Mouse (Mus musculus): ENCODE measurements around the gene Fkbp14. TPM values are rescaled to one million over a fixed set of nuclear protein-coding genes. Genes with fewer than 3 reads are reported as not detected.

The Fkbp14 gene
- total RNA-seq, 1 experiment from 2014 or later = not detected

DNA sequence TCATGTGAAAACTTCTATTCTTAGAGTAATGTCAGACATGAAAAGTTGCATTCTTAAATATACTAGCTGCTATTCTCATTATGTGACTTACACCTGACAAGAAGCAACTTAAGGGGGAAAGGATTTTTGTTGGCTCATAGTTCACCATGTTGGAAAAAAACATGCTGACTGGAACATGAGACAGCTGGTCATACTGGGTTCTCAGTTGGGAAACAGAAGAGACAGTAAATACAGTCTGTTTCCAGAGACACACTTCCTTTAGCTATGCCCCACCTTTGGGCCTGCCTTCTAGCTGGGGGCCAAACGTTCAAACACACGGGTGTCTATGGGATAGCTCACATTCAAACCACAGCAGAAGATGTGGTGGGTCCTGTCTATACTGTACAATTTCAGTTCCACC is 43.5 kb downstream of the Fkbp14 start:
- ATAC-seq (ENCODE audit: extremely low read depth, insufficient number of reproducible peaks, low FRiP score, poor library complexity, severe bottlenecking) = no peak

DNA sequence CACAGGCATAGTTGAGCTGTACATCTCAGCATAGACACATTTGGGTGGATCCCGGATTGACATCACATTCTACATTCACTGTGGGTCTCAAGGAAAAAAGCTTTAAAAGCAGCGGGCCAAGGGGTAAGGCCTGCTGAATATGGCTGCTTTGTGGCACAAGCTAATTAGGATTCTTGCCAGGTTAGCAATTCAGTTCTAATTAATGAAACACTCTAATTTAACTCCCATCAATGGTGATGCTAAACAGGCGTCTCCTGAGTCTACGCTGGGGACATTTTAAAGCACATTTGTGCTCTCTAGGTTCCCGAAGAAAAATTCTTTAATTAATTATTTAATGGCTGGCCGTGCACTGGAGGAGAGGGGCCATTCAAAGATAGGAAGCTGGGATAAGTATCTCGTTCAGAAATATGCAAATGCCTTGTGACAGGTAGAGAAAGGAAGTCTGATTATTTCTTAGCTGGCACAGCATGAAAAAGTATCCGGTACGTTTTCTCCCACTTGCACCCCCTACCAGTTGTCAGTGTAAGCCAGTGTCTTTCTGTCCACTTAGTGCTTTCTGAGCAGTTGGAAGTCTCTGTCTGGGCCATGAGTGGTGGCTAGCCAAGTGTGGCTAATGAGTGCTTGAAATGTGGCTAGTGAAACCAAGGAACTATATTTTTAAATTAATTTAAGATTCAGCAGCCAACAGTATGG is 44.2 kb downstream of the Fkbp14 start:
- no peak for ATAC-seq (ENCODE audit: extremely low read depth, insufficient number of reproducible peaks, low FRiP score, poor library complexity, severe bottlenecking)

DNA sequence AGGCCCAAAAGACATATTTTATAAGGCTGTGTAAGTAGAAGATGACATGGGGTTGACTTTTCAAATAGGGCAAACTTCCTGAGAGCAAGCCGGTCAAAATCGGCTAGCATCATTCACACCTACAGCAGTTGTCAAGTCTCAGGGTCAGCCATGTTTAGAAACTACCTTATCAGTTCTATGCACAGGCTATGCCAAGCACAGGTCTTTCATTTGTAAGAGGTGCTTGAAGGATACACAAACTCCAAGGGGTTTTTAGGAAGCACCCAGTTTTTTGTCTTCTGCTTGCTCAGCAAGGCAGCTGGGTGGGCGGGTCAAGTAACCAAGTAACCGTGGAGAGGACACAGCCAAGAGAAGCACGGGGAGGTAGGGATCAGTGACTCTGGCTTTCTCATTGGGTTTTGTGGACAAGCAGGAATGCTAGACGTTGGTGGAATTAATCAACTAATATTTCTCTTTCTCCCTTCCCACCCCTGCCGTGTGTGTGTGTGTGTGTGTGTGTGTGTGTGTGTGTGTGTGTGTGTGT is 46.2 kb downstream of the Fkbp14 start:
- ATAC-seq (ENCODE audit: extremely low read depth, insufficient number of reproducible peaks, low FRiP score, poor library complexity, severe bottlenecking) = no peak

DNA sequence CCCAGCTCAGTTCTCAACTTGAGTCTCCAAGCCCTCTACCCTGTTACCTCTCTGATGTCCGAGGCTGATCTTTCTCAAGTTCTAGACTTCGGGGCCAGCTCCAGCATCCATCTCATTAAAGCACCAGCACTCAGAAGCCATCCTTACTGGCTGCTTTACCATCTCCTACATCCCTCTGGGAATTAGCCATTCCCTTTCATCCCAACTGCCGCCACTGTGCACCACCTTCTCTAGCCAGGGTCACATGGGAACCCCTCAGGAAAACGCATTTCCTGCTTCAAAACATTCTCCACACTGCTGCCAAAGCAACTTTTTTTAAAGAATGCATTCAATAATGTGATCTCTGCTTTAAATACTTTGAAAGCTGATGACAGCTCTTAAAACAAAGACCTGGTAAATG is 47.8 kb downstream of the Fkbp14 start:
- ATAC-seq (ENCODE audit: extremely low read depth, insufficient number of reproducible peaks, low FRiP score, poor library complexity, severe bottlenecking) = no peak

DNA sequence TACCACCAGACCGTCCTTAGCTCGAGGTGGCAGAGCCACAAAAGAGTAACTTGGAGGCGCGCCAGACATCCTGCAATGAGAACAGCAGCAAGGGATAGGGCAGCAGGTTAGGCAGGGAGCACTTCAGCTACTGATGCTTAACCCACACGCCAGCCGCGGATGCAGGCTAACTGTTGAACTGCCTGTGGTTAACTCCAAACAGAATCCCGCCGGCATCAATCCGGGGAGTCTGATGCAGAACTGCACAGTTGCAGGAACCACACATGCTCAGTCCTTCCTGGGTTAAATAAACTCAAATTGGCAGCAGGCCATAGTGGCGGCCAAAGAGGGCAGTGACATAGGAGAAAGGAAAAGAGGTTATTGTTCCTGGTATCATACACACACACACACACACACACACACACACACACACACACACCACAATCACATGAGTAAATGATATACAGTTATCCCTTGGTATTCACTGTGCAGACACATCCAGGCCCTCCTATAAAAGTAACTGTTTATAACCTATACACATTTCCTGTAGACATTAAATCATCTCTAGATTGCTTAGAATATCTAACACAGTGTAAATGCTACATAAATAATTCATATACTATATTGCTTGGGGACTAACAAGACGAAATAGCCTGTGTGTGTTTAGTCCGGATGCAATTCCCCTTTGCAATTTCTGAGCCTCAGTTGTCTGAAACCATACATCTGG is 48.6 kb downstream of the Fkbp14 start:
- ATAC-seq (ENCODE audit: extremely low read depth, insufficient number of reproducible peaks, low FRiP score, poor library complexity, severe bottlenecking) = no peak

DNA sequence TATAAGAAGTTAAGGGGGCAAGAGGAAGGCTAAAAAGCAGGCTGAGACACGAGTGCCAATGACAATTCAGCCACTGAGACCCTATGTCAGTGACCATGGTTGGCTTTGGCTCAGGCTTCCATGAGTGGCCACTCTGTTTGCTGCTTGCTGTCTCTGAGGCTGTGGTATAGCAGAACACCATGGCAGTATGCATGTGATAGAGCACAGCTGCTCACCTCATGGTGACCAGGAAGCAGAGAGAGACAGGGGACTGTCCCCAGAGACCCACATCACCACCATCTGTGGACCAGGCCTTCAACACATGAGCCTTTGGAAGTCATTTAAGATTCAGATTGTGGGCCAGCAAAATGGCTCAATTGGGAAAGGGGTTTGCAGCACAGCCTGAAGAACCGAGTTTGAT is 53.5 kb downstream of the Fkbp14 start:
- no peak for ATAC-seq (ENCODE audit: extremely low read depth, insufficient number of reproducible peaks, low FRiP score, poor library complexity, severe bottlenecking)

DNA sequence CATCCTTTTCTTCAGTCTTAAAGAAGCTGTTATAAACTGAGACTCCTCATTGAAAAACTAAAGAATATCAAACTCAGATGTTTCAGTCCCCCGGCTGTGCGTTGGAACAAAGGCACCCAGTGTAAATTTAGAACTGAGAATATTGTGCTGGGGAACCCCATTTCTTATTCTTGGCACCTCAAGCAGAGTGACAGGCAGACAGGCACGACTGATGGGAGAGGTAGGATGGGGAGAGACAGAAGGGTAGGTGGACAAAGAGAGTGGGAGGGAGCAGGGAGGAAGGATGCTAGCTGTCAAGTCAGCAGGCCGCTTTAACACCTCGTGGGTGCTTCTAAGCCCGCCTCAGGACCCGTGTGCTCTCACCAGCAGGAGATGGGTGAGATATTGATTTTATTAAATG is 54.3 kb downstream of the Fkbp14 start:
- ATAC-seq (ENCODE audit: extremely low read depth, insufficient number of reproducible peaks, low FRiP score, poor library complexity, severe bottlenecking) = no peak

DNA sequence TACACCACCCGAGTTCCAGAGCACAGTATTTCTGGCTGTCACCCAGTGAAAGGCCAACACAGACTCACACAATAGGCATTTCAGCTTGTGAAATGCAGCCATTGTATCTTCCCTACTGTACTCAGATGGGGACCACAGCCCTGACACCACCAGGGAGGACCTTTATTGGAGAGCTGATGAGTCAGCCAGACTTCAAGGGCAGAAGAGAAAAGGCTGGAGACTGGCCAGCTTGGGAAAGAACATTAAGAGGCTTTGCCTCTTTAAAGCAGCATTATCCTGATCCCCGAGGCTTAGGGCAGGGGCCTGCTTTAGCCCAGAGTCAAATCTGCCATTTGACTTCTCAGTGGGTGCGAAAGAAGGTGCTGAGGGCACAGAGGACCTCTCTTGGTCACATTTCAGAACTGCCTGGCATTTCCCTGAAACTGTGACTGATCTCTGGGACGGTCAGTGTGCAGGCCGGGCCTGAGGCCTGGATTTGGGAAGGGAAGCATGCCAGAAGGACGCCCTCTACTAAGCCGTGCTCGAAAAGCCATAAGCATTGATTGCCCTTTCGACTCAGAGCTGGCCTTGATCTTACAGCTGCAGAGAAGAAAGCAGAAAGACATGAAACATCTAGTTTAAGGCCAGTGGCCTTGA is 56.7 kb downstream of the Fkbp14 start:
- no peak for ATAC-seq (ENCODE audit: extremely low read depth, insufficient number of reproducible peaks, low FRiP score, poor library complexity, severe bottlenecking)

DNA sequence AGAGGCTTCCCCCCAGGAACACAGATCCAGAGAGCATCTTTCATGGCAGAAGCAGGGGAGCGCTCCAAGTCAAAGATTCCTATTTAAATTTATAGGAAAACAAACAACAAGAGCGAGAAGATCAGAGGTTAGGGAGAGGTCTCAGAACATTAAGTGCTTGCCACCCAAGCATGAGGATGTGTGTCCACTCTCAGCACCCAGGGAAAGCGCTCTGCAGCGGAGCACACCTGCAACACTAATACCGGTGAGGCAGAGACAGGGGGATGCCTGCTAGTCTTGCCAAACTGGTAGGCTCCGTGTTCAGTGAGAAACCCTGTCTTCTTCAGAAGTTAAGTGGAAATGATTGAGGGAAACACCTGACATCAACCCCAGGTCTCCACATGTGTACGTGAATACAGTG is 57.7 kb downstream of the Fkbp14 start:
- no peak for ATAC-seq (ENCODE audit: extremely low read depth, insufficient number of reproducible peaks, low FRiP score, poor library complexity, severe bottlenecking)

DNA sequence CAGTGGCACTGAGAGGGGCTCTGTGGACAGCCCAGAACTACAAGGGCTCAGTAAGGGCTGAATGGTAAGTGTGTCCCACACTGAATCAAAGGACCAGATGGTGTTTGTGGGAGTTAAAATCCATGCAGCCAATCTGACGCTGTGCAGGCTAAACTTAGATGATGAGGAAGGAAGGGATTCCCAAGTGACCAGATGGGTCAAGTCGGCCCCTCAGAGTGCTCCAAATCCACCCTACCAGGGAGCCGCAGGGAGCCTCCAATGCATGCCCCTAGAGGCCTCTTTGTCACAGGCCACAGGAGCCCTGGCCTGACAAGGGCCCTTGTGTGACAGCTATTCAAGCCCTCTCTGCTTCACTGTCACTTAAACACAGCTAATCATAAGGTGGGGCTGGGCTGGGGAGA is 58.3 kb downstream of the Fkbp14 start:
- no peak for ATAC-seq (ENCODE audit: extremely low read depth, insufficient number of reproducible peaks, low FRiP score, poor library complexity, severe bottlenecking)

DNA sequence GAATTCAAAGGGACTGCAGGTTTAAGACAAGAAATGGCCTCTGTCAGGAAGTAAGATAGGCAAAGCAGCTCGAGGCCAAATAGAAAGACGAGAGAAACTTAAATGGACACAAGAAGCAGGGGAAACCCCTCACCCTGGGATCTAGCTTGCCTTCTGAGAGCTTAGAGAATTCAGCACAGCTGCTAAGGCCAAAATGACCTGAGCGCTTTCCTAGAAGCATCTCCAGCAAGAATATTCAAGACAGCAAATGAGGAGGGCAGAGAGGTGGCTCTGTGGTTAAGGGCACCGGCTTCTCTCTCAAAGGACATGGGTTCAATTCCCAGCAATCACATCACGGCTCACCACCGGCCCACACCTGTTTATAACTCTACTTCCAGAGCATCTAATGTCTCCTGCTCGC is 60.1 kb downstream of the Fkbp14 start:
- no peak for ATAC-seq (ENCODE audit: extremely low read depth, insufficient number of reproducible peaks, low FRiP score, poor library complexity, severe bottlenecking)

DNA sequence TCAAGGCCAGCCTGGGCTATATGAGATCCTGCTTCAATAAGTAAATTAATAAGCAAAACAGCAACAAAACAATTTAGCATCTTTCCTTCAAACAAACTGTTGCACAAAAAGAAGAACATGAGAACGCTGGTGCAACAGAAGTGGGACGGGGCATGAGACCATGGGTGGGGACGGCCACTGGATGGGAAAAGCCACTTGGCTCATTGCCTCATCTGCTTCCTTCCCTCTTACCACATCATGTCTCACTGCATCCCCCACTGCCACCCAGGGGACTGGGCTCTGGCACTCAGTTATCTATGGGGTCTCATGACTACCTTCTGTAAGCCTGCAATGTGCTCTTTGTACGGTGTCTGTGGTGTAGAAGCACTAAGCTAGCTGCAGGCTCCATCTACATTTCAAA is 61.6 kb downstream of the Fkbp14 start:
- ATAC-seq (ENCODE audit: extremely low read depth, insufficient number of reproducible peaks, low FRiP score, poor library complexity, severe bottlenecking) = no peak

DNA sequence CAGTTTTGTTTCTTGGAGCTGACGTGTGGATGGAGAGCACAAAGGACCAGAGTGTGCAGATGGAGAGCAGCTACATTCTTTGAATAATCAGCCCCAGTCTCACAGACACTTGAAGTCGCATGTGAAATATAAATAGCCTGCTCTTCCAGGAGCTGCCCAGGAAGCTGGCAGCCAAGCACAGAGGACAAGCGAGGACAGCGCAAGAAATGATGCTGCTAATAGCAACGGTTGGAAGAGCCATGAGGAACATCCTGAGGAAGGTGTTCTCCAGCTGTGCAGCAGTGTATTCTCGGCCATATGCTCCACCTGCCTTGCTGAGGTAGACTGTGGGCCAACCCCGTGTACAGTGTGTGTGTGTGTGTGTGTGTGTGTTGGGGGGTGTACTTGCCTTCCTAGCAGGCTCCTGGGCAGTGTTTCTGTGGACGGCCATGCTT is 66.0 kb downstream of the Fkbp14 start:
- no peak for ATAC-seq (ENCODE audit: extremely low read depth, insufficient number of reproducible peaks, low FRiP score, poor library complexity, severe bottlenecking)

DNA sequence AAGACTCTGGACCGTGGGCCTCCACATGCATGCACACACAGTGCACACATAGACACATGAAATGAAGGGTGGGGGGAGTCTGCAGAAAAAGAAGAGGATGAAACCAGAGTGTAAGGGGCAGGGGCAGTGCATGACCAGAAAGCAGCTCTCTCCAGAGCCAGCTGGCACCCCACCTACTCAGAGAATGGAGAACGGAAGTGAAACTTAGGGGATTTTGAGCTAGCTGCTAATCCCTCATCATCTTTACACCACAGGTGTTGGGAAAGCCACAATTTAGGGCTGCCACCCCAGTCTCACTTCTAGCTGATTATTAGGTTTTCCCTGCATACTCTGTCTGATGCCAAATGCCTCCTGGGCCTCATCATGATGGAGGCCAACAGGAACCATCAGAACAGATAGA is 66.9 kb downstream of the Fkbp14 start:
- ATAC-seq (ENCODE audit: extremely low read depth, insufficient number of reproducible peaks, low FRiP score, poor library complexity, severe bottlenecking) = no peak

DNA sequence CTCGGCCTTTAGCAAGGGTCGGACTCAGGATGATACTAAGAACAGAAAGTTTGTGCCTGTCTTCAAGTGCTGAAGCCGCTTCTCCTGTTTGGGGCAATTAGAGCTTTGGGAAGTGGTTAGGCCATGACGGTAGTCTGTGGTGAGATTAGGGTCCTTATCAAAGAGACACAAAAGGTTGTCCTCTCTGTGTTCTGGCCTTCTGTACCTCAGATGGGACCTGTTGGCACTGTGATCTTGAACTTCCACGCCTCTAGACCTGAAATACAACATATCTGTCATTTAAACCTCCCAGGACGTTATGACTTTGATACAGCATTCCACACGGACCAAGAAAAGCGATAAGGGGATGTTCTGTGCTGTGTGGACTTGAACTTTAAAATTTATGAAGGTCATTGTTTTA is 68.4 kb downstream of the Fkbp14 start:
- no peak for ATAC-seq (ENCODE audit: extremely low read depth, insufficient number of reproducible peaks, low FRiP score, poor library complexity, severe bottlenecking)

Other genes with a start within 250 kb of the Fkbp14 start
- not detected in 2 replicates for gene Wipf3, start 167.7 kb downstream of the Fkbp14 start, total RNA-seq (2017)
- gene Scrn1, start 30.8 kb downstream of the Fkbp14 start, total RNA-seq (2017) = not detected in 2 replicates
- 0.37 and 0.58 TPM in 2 replicates for gene Plekha8, start 2.2 kb downstream of the Fkbp14 start, total RNA-seq (2017)
- gene Mturn, start 84.3 kb upstream of the Fkbp14 start, total RNA-seq (2017) = 14.2 and 18.0 TPM in 2 replicates
- 77.5 and 85.1 TPM in 2 replicates for gene Znrf2, start 219.6 kb upstream of the Fkbp14 start, total RNA-seq (2017)

Measured in neutrophil, adult 5-6 weeks (primary cell).